Mouse (Mus musculus) hindbrain, postnatal 0 days (tissue): ENCODE measurements around the gene Padi1. TPM values are rescaled to one million over a fixed set of nuclear protein-coding genes. Genes with fewer than 3 reads are reported as not detected.

Experiments
- ATAC-seq: fragments of 200-750 bp; cut with Nextera tagmentation; 2 replicates; pipeline ENCODE4 v1.8.0; 2017; ENCODE audit warnings: mild to moderate bottlenecking, moderate TSS enrichment, moderate library complexity
- DNase-seq: peaks from one replicate; pipeline ENCODE4 v3.0.0-alpha.2; 2015; ENCODE audit warnings: low spot score
- H3K27ac ChIP-seq: fragments of 300-500 bp; sonication (generic); 2 replicates; pipeline ENCODE4 v1.5.1; 2014; ENCODE audit warnings: mild to moderate bottlenecking
- H3K27me3 ChIP-seq: fragments of 300-500 bp; sonication (generic); 2 replicates; pipeline ENCODE4 v1.6.1; 2014; ENCODE audit warnings: low read length, mixed read lengths; ENCODE audit not compliant: insufficient read depth
- H3K36me3 ChIP-seq: fragments of 300-500 bp; sonication (generic); 2 replicates; pipeline ENCODE4 v1.6.1; 2014; ENCODE audit warnings: low read length, mixed read lengths; ENCODE audit not compliant: insufficient read depth
- H3K4me1 ChIP-seq: fragments of 300-500 bp; sonication (generic); 2 replicates; pipeline ENCODE4 v1.6.1; 2014; ENCODE audit warnings: antibody characterized with exemption, low read length, mixed read lengths; ENCODE audit not compliant: insufficient read depth
- H3K4me2 ChIP-seq: fragments of 300-500 bp; sonication (generic); 2 replicates; pipeline ENCODE4 v1.6.1; 2014; ENCODE audit warnings: low read depth, mild to moderate bottlenecking, low read length, moderate library complexity, mixed read lengths
- H3K4me3 ChIP-seq: fragments of 300-500 bp; sonication (generic); 2 replicates; pipeline ENCODE4 v1.5.1; 2014; ENCODE audit warnings: low read length
- H3K9ac ChIP-seq: fragments of 300-500 bp; sonication (generic); replicated peaks from 2 replicates; pipeline ENCODE4 v1.6.1; 2014; ENCODE audit warnings: mild to moderate bottlenecking, low read length, moderate library complexity, mixed read lengths
- H3K9me3 ChIP-seq: fragments of 300-500 bp; sonication (generic); 2 replicates; pipeline ENCODE4 v1.6.1; 2016; ENCODE audit warnings: low read length, mixed read lengths
- CTCF ChIP-seq: IDR thresholded peaks from 2 replicates; pipeline ENCODE4 v1.5.1; 2016; ENCODE audit warnings: antibody characterized with exemption, control low read depth, low read depth
- WGBS: fragments of 180-500 bp; shearing (Covaris S2); extraction: QIAGEN DNeasy Blood & Tissue Kit; methylation state at CpG from one replicate; pipeline ENCODE4 v1.1.7; 2014; 5-methylcytosine and 5-hydroxymethylcytosine counted together
- polyA plus RNA-seq: library from polyadenylated mRNA; unstranded; fragments of >200 nt; fragmentation: Nextera tagmentation; extraction: Ambion mirVana; gene quantifications from 2 replicates; pipeline ENCODE4 v1.2.1, GENCODE M21; 2015
- total RNA-seq: library from RNA; depleted of rRNA; stranded (reverse); fragments of >200 nt; gene quantifications from 2 replicates; pipeline ENCODE4 v1.2.3, GENCODE M21; 2014; rRNA removed

Padi1 gene
- 0.25 TPM in 1 of 2 replicates, not detected in the other for total RNA-seq
- polyA plus RNA-seq, result 0.05 TPM in 1 of 2 replicates, not detected in the other

DNA sequence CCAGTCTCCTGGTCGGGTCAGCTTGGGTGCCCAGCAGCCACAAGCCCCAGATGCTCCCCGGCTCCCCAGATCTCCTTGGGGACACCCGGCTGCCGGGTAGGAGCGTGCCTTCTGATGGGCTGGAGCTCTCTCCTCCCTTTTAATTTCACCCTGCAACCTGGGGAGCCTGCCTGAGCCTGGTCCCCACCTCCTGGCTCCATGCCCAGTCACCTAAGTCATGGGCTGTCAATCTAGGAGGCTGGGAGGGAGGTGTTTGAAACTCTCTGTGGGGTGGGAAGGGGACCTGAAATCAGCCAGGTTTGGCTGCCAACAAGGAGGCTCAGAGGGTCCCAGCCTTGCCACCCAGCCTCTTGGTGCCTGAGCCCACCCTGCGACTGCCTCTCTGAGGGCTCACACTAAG, at the start of gene Padi1:
Gene Padi1 (minus strand): TSS at position 113 of the 400 bp plus-strand sequence.
- no peak within 1 kb of the TSS for H3K9ac ChIP-seq
- H3K4me2 ChIP-seq, result no peak within 1 kb of the TSS
- H3K27me3 ChIP-seq, result no peaks in the 10 kb centered on the region
- WGBS, result 46% methylated on average over 6 of the region's 6 CpGs
- no peak within 1 kb of the TSS for H3K4me3 ChIP-seq
- H3K27ac ChIP-seq, result no peak within 1 kb of the TSS
- H3K9me3 ChIP-seq, result no peaks in the 10 kb centered on the region
- TF ChIP-seq CTCF, result no peak
- no peak for DNase-seq
- no peaks in the 10 kb centered on the region for H3K36me3 ChIP-seq
- no peak for ATAC-seq
- H3K4me1 ChIP-seq, result no peaks in the 10 kb centered on the region

DNA sequence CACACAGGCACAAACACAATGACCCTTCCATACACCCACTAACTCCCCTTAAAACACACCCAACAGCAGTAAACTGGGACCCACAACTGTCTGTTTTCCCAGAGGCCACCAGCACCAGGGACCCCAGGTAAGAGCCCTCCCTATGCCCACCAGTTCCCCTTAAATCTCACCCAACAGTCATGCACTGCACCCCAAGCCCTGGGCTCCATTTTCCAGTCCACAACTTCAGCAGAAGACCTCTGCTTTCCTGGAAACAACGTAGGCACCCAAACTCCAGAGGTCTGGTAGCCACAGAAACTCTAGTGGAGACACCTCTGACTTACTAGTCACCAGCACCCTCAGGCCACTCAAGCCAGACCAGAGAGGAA, 46.6 kb upstream of the Padi1 start:
- Histone ChIP-seq H3K27ac (no peak overlapping the region), H3K4me3 (no peak overlapping the region), H3K4me2 (no peak overlapping the region), H3K9me3 (peaks cover 5% of the 10 kb centered on the region; the same call in 1 of the 2 replicates), H3K4me1 (no peaks in the 10 kb centered on the region), H3K27me3 (no peaks in the 10 kb centered on the region), H3K36me3 (no peaks in the 10 kb centered on the region), H3K9ac (no peak overlapping the region)
- DNase-seq, result no peak
- no peak for TF ChIP-seq CTCF
- WGBS, result 80% methylated on average over 1 of the region's 1 CpGs
- ATAC-seq, result no peak

DNA sequence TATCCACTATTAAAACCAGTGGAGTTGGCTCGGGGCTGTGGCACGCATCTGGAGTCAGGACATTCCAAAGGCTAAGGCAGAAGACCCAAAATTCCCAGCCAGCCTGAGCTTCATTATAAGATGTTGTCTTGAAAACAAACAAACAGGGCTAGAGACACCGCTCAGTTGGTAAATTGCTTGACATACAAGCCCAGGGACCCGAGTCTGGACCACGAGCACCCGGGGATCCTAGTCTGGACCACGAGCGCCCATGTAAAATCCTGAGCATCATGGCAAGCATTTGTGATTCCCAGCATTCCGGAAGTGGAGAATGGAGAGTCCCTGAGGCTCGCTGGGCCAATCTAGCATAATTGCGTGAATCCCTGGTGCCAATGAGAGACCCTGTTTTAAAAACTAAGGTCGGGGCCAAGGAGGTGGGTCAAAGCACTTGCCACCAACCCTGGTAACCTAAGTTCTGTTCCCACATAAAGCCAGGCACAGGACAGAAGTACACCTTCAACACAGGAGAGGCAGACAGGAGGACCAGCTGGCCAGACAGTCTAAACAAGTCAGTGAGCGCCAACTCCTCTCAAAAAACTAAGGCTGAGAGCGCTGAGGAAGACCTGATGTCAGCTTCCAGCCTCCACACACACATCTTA, 46.1 kb upstream of the Padi1 start:
- DNase-seq (no peak), ATAC-seq (no peak)
- Histone ChIP-seq H3K9ac (no peak overlapping the region), H3K4me3 (no peak overlapping the region), H3K4me2 (no peak overlapping the region), H3K4me1 (no peaks in the 10 kb centered on the region), H3K9me3 (peaks cover 5% of the 10 kb centered on the region; the same call in 1 of the 2 replicates), H3K27me3 (no peaks in the 10 kb centered on the region), H3K27ac (no peak overlapping the region), H3K36me3 (no peaks in the 10 kb centered on the region)
- 97% methylated on average over 14 of the region's 14 CpGs for WGBS
- TF ChIP-seq CTCF, result no peak

DNA sequence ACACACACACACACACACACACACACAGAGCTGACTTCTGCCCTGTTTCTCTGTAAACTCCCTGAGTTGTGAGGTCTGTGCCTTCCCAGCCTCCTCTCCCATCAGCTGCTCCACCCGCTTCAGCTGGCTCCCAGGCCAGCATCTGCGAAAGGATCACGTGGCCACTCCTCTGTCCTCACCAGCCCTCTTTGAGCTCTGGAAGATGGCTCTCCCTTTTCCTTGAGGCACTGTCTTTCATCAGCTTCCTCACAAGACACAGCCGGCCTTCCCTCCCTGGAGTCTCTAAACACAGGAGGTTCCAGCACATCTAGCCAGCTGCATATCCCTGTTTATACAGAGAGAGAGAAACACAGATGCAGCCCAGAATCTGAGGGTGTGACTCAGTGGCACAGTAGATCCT, 38.3 kb upstream of the Padi1 start:
- WGBS, result 25% methylated on average over 4 of the region's 4 CpGs
- H3K4me2 ChIP-seq, result no peak overlapping the region
- H3K9ac ChIP-seq, result no peak overlapping the region
- no peak overlapping the region for H3K4me3 ChIP-seq
- no peak for DNase-seq
- H3K27ac ChIP-seq, result no peak overlapping the region
- ATAC-seq, result no peak
- H3K36me3 ChIP-seq, result no peaks in the 10 kb centered on the region
- no peaks in the 10 kb centered on the region for H3K4me1 ChIP-seq
- H3K9me3 ChIP-seq, result no peaks in the 10 kb centered on the region
- no peaks in the 10 kb centered on the region for H3K27me3 ChIP-seq
- TF ChIP-seq CTCF, result no peak

DNA sequence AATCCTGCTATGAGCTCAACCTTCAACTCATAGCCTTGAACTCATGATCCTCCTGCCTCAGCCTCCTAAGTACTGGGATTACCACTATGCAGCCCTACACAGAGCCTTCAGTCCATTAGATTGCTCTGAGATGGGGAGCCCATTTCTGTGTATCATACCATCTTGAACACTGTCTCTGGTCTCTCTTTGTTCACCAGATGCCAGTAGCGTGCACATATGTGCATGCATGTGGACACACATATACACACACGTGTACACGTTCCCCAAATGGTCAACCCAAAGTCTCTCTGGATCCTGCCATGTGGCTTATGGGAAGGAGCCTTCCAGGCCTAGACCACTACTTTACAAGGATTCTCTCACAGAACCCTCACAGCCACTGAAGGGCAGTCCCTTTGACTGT, 37.4 kb upstream of the Padi1 start:
- no peak overlapping the region for H3K9ac ChIP-seq
- no peak for TF ChIP-seq CTCF
- no peak for DNase-seq

GRCm38 (mm10) chr4:140882365-140882764, 36.8 kb upstream of the Padi1 start:
- 66% methylated on average over 4 of the region's 4 CpGs for WGBS
- ATAC-seq (no peak), DNase-seq (no peak)
- Histone ChIP-seq H3K4me2 (no peak overlapping the region), H3K9ac (no peak overlapping the region), H3K4me1 (0 out of 2 replicates have a peak, but pooled peaks cover 3% of the 10 kb centered on the region), H3K27me3 (no peaks in the 10 kb centered on the region), H3K36me3 (no peaks in the 10 kb centered on the region), H3K4me3 (no peak overlapping the region), H3K9me3 (no peaks in the 10 kb centered on the region), H3K27ac (no peak overlapping the region)
- peak; percentile 21; the same call in 1 of the 2 replicates for TF ChIP-seq CTCF

More for the DNA sequence above, 37.4 kb upstream of the Padi1 start:
- no peaks in the 10 kb centered on the region for H3K27me3 ChIP-seq
- no peak overlapping the region for H3K4me3 ChIP-seq
- no peak overlapping the region for H3K27ac ChIP-seq
- H3K9me3 ChIP-seq, result no peaks in the 10 kb centered on the region
- no peak for ATAC-seq
- H3K4me2 ChIP-seq, result no peak overlapping the region
- no peaks in the 10 kb centered on the region for H3K36me3 ChIP-seq
- H3K4me1 ChIP-seq, result no peaks in the 10 kb centered on the region
- 97% methylated on average over 3 of the region's 3 CpGs for WGBS

GRCm38 (mm10) chr4:140881771-140882170, 36.2 kb upstream of the Padi1 start:
- no peaks in the 10 kb centered on the region for H3K9me3 ChIP-seq
- no peak overlapping the region for H3K9ac ChIP-seq
- ATAC-seq, result no peak
- H3K27ac ChIP-seq, result no peak overlapping the region
- H3K4me2 ChIP-seq, result no peak overlapping the region
- no peaks in the 10 kb centered on the region for H3K36me3 ChIP-seq
- no peak for DNase-seq
- H3K4me1 ChIP-seq, result 0 out of 2 replicates have a peak, but pooled peaks cover 4% of the 10 kb centered on the region
- no peaks in the 10 kb centered on the region for H3K27me3 ChIP-seq
- H3K4me3 ChIP-seq, result no peak overlapping the region
- no peak for TF ChIP-seq CTCF
- 85% methylated on average over 13 of the region's 13 CpGs for WGBS
